18 mouse cellular contexts compared by ENCODE assay signal in genomic region chr8:50160326-50160725, GRCm38 (mm10).
DNase-seq lines count a peak whose midpoint lies in the region; ATAC-seq lines count a peak whose summit lies in the region.
"Had no signal": no experiment of that assay in that cellular context is flagged by ENCODE, and none has a peak within 500 bp of the region (broad histone marks: within the 10 kb centered on the region; RNA-seq: fewer than 3 reads in every experiment).

No protein-coding gene starts in this region.

- ATAC-seq in frontal cortex, adult (ENCODE audit: low TSS enrichment): peak; percentile 47; the same call in 1 of the 2 replicates
- ATAC-seq in midbrain, embryonic 15.5 days (replicated peaks): peak; percentile 67; the same call in 1 of the 2 replicates
- peak; percentile 55 for ATAC-seq in forebrain, embryonic 16.5 days
- no peak for ATAC-seq in megakaryocyte-erythroid progenitor cell, adult 5-6 weeks (replicated peaks; ENCODE audit: low FRiP score, low TSS enrichment, poor library complexity, severe bottlenecking)

- intact Hi-C loops in left cerebral cortex, postnatal 36 days (cut with DNase I): no loop called here

- no peaks in the 10 kb centered on the region for H3K36me3 ChIP-seq in midbrain, embryonic 15.5 days (replicated peaks)
- no peaks in the 10 kb centered on the region for H3K36me3 ChIP-seq in midbrain, embryonic 10.5 days
- H3K36me3 ChIP-seq in forebrain, embryonic 16.5 days (ENCODE audit: control insufficient read depth, insufficient read depth): no peaks in the 10 kb centered on the region
- H3K36me3 ChIP-seq: limb, embryonic 12.5 days; liver, embryonic 15.5 days had no signal

- WGBS in midbrain, embryonic 15.5 days: 64% methylated on average over 5 of the region's 5 CpGs
- WGBS in midbrain, embryonic 10.5 days: 84% methylated on average over 5 of the region's 5 CpGs
- 67% methylated on average over 5 of the region's 5 CpGs for WGBS in forebrain, embryonic 16.5 days

- no peak overlapping the region for H3K4me2 ChIP-seq in midbrain, embryonic 15.5 days
- H3K4me2 ChIP-seq in forebrain, embryonic 16.5 days (ENCODE audit: low read length): no peak overlapping the region
- H3K4me2 ChIP-seq: limb, embryonic 12.5 days; liver, embryonic 15.5 days had no signal

- H3K27me3 ChIP-seq in midbrain, embryonic 15.5 days (replicated peaks): no peaks in the 10 kb centered on the region
- H3K27me3 ChIP-seq in midbrain, embryonic 10.5 days (ENCODE audit: low read depth, poor library complexity, severe bottlenecking): no peaks in the 10 kb centered on the region
- H3K27me3 ChIP-seq in forebrain, embryonic 16.5 days (replicated peaks; ENCODE audit: control insufficient read depth, insufficient read depth, low read length): no peaks in the 10 kb centered on the region
- H3K27me3 ChIP-seq: limb, embryonic 12.5 days; liver, embryonic 15.5 days; megakaryocyte, embryonic 14.5 days had no signal

- no peaks in the 10 kb centered on the region for H3K9me3 ChIP-seq in midbrain, embryonic 15.5 days
- H3K9me3 ChIP-seq in midbrain, embryonic 10.5 days (replicated peaks): no peaks in the 10 kb centered on the region
- H3K9me3 ChIP-seq in forebrain, embryonic 16.5 days (ENCODE audit: control insufficient read depth, low read length): no peaks in the 10 kb centered on the region
- H3K9me3 ChIP-seq: limb, embryonic 12.5 days; liver, embryonic 15.5 days; megakaryocyte, embryonic 14.5 days had no signal

- H3K27ac ChIP-seq in midbrain, embryonic 15.5 days: 0 out of 2 replicates have a peak overlapping the region, but pooled peaks have one; percentile 34
- H3K27ac ChIP-seq in midbrain, embryonic 10.5 days (replicated peaks): no peak overlapping the region
- no peak overlapping the region for H3K27ac ChIP-seq in forebrain, embryonic 16.5 days (ENCODE audit: low read length)
- H3K27ac ChIP-seq: limb, embryonic 12.5 days; liver, embryonic 15.5 days had no signal

- H3K9ac ChIP-seq in midbrain, embryonic 15.5 days: no peak overlapping the region
- no peak overlapping the region for H3K9ac ChIP-seq in forebrain, embryonic 16.5 days (replicated peaks; ENCODE audit: low read depth, low read length)
- H3K9ac ChIP-seq: limb, embryonic 12.5 days; liver, embryonic 15.5 days had no signal

- no peak for DNase-seq in frontal cortex, postnatal 36 days (ENCODE audit: low spot score in 2 of 2)
- DNase-seq in midbrain, embryonic 10.5 days (ENCODE audit: low spot score): no peak
- peak; percentile 2 for DNase-seq in telencephalon, adult 2 months (ENCODE audit: low read depth, low spot score)
- no peak for DNase-seq in left cerebral cortex, postnatal 36 days (ENCODE audit: low spot score in 2 of 2)
- DNase-seq: adrenal gland, adult 8-10 months; cerebellum, adult 11-12 months; cerebellum, postnatal 25 days; kidney, adult 18-20 months; kidney, postnatal 14 days; lung, postnatal 10 days; right cerebral cortex, postnatal 4 days had no signal

- no peaks in the 10 kb centered on the region for H3K4me1 ChIP-seq in midbrain, embryonic 15.5 days
- H3K4me1 ChIP-seq in midbrain, embryonic 10.5 days: no peaks in the 10 kb centered on the region
- H3K4me1 ChIP-seq in forebrain, embryonic 16.5 days (replicated peaks; ENCODE audit: control insufficient read depth, insufficient read depth, low read length): no peaks in the 10 kb centered on the region
- H3K4me1 ChIP-seq: liver, embryonic 15.5 days; megakaryocyte, embryonic 14.5 days had no signal

- no peak overlapping the region for H3K4me3 ChIP-seq in midbrain, embryonic 15.5 days
- H3K4me3 ChIP-seq in midbrain, embryonic 10.5 days: no peak overlapping the region
- H3K4me3 ChIP-seq in forebrain, embryonic 16.5 days (replicated peaks; ENCODE audit: low read length): no peak overlapping the region
- H3K4me3 ChIP-seq: limb, embryonic 12.5 days; liver, embryonic 15.5 days; megakaryocyte, embryonic 14.5 days had no signal
